Mouse (Mus musculus) forebrain, embryonic 11.5 days (tissue): ENCODE results near the gene Myt1l. TPM values are rescaled to one million over a fixed set of nuclear protein-coding genes. Genes with fewer than 3 reads are reported as not detected.

Experiments used
- ATAC-seq: fragments of 200-750 bp; cut with Nextera tagmentation; replicated peaks from 2 replicates; pipeline ENCODE4 v1.8.0; 2017; ENCODE audit warnings: moderate TSS enrichment; ENCODE audit not compliant: low FRiP score
- DNase-seq: peaks from one replicate; pipeline ENCODE4 v3.0.0-alpha.2; 2017; ENCODE audit warnings: low spot score
- H3K27ac ChIP-seq: fragments of 300-500 bp; sonication (generic); 2 replicates; pipeline ENCODE4 v1.5.1; 2014; ENCODE audit warnings: low read depth, low read length
- H3K27me3 ChIP-seq: fragments of 300-500 bp; sonication (generic); 2 replicates; pipeline ENCODE4 v1.6.1; 2014; ENCODE audit warnings: mild to moderate bottlenecking, low read length, mixed read lengths; ENCODE audit not compliant: control insufficient read depth, insufficient read depth
- H3K36me3 ChIP-seq: fragments of 300-500 bp; sonication (generic); 2 replicates; pipeline ENCODE4 v1.6.1; 2014; ENCODE audit warnings: mild to moderate bottlenecking, low read length, moderate library complexity, mixed read lengths; ENCODE audit not compliant: control insufficient read depth, insufficient read depth
- H3K4me1 ChIP-seq: fragments of 300-500 bp; sonication (generic); replicated peaks from 2 replicates; pipeline ENCODE4 v1.6.1; 2014; ENCODE audit warnings: low read length, mixed read lengths; ENCODE audit not compliant: control insufficient read depth, insufficient read depth
- H3K4me2 ChIP-seq: fragments of 300-500 bp; sonication (generic); 2 replicates; pipeline ENCODE4 v1.6.1; 2014; ENCODE audit warnings: low read depth, mild to moderate bottlenecking, low read length, moderate library complexity, mixed read lengths; ENCODE audit not compliant: severe bottlenecking
- H3K4me3 ChIP-seq: fragments of 300-500 bp; sonication (generic); 2 replicates; pipeline ENCODE4 v1.5.1; 2014; ENCODE audit warnings: low read depth, low read length
- H3K9ac ChIP-seq: fragments of 300-500 bp; sonication (generic); 2 replicates; pipeline ENCODE4 v1.6.1; 2014; ENCODE audit warnings: low read length
- H3K9me3 ChIP-seq: fragments of 300-500 bp; sonication (generic); 2 replicates; pipeline ENCODE4 v1.6.1; 2016; ENCODE audit warnings: low read length, mixed read lengths; ENCODE audit not compliant: control insufficient read depth
- WGBS: fragments of 180-500 bp; shearing (Covaris S2); extraction: QIAGEN DNeasy Blood & Tissue Kit; methylation state at CpG from one replicate; pipeline ENCODE4 v1.1.7; 2014; 5-methylcytosine and 5-hydroxymethylcytosine counted together
- polyA plus RNA-seq: library from polyadenylated mRNA; unstranded; fragments of >200 nt; fragmentation: Nextera tagmentation; extraction: Ambion mirVana; gene quantifications from 2 replicates; pipeline ENCODE4 v1.2.1, GENCODE M21; 2014

Gene Myt1l
- polyA plus RNA-seq, 1 experiment from 2014 or later: 18.7 TPM

DNA sequence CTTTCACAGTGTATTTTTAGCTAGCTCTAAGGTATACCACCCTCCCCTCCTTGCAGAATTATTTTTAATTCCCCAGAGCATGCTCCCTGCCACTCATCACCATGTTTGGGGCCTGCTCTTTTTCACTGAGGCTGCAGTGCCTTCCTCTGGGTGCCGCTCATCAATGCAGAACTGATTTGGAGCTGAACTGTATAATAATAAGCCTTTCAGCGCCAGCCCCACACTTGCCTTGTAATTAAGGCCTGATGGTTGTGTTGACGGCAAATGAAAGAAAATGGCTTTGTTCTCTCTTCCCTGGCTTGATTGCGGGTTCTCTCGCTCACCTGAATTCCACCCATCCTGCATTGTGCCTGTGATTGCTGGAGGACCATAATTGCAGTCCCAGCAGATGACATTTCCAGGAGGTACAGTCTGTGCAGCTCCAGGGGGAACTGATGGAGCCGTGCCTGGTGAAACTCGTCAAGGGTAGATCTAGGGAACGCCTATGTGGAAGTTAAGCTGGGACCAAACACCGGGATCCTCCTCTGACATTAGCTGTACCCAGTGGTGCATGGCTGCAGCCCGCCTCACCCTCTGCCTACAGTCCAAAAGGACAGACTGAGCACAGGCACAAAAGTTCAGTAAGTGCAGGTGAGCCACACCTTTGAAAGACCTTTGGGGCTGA, 101.8 kb downstream of the Myt1l start:
- peak; percentile 56 for ATAC-seq
- DNase-seq: no peak
- Histone ChIP-seq H3K9me3 (no peaks in the 10 kb centered on the region), H3K4me3 (no peak overlapping the region), H3K36me3 (no peaks in the 10 kb centered on the region), H3K4me2 (no peak overlapping the region), H3K9ac (peak overlapping the region; percentile 27; the same call in 1 of the 2 replicates), H3K4me1 (peaks cover 8% of the 10 kb centered on the region; the same call in 1 of the 2 replicates), H3K27ac (peak overlapping the region; percentile 66), H3K27me3 (no peaks in the 10 kb centered on the region)
- 57% methylated on average over 10 of the region's 10 CpGs for WGBS

DNA sequence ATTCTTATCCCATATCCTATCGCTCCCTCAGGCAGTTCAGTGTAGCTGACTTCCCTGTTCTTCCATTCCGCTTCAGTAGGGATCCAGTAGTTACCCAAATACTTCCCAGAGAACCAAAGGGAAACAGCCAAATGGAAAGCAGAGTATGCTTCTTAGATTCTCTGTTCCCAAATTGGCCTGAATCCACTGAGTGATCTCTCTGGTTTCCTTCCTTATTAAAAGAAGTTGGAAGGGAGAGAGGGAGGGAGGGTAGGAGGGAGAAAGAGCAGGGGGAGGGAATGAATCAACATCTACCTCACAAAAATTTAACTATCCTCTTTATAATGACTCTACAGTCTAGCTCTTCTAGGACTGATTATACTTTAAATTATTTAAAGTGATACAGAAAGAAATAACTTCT, 106.3 kb downstream of the Myt1l start:
- no peak overlapping the region for H3K4me3 ChIP-seq
- H3K4me2 ChIP-seq: no peak overlapping the region
- H3K27ac ChIP-seq: no peak overlapping the region
- 84% methylated on average over 2 of the region's 2 CpGs for WGBS
- H3K36me3 ChIP-seq: no peaks in the 10 kb centered on the region
- ATAC-seq (no peak), DNase-seq (no peak)
- no peaks in the 10 kb centered on the region for H3K27me3 ChIP-seq
- peaks cover 4% of the 10 kb centered on the region; the same call in 1 of the 2 replicates for H3K4me1 ChIP-seq
- H3K9ac ChIP-seq: no peak overlapping the region
- H3K9me3 ChIP-seq: no peaks in the 10 kb centered on the region

DNA sequence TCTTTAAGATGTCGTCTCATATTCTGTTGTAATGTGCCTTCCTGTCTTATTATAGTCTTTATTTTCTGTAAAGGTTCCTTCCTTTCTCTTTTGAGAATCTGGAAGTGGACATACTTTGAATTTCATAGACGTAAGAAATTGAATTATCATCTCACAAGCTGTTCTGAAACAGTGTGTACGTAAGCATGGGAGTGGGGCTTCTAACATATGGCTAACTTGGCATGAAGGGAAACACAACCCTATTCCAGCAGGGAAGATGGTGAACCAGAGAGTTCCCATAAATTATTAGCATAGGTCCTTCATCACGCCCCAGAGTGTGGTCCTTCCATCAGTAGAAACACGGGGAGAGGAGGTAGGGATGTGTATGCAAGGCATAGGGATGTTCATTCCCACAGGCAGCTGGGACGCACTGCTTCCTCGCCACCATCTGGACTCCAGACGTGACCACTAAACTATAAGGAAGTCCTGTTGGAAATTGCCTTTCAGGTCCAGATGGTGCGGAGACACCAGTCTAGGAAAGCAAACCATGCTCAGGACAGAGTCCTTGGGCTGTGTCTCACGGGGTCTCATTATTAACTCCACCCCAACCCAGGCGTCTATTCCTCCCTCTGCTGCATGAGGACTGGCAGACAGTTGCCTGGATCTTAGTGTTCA, 111.5 kb downstream of the Myt1l start:
- H3K9me3 ChIP-seq: no peaks in the 10 kb centered on the region
- H3K27me3 ChIP-seq: no peaks in the 10 kb centered on the region
- WGBS: 78% methylated on average over 11 of the region's 11 CpGs
- ATAC-seq (no peak), DNase-seq (no peak)
- H3K4me1 ChIP-seq: no peaks in the 10 kb centered on the region
- H3K36me3 ChIP-seq: no peaks in the 10 kb centered on the region
- H3K9ac ChIP-seq: no peak overlapping the region
- H3K27ac ChIP-seq: no peak overlapping the region
- no peak overlapping the region for H3K4me3 ChIP-seq
- no peak overlapping the region for H3K4me2 ChIP-seq

DNA sequence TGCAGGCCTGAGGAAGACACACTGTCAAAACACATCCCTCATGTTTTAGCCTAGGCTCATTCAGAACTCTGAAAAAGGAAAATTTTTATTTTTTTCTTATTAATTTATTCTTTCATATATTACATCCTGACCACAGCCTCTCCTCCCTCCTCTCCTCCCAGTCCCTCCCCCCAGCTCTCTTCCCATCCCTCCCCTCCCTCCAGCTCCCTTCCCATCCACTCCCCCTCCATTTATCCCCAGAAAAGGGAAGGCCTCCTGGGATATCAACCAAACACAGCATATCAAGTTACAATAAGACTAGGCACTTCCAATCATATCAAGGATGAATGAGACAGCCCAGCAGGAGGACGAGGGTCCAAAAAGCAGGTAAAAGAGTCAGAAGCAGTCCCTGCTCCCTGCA, 112.0 kb downstream of the Myt1l start:
- Histone ChIP-seq H3K4me1 (no peaks in the 10 kb centered on the region), H3K27me3 (no peaks in the 10 kb centered on the region), H3K4me3 (no peak overlapping the region), H3K9ac (no peak overlapping the region), H3K9me3 (no peaks in the 10 kb centered on the region), H3K27ac (no peak overlapping the region), H3K36me3 (no peaks in the 10 kb centered on the region), H3K4me2 (no peak overlapping the region)
- DNase-seq (no peak), ATAC-seq (no peak)
- WGBS: 48% methylated on average over 1 of the region's 1 CpGs

DNA sequence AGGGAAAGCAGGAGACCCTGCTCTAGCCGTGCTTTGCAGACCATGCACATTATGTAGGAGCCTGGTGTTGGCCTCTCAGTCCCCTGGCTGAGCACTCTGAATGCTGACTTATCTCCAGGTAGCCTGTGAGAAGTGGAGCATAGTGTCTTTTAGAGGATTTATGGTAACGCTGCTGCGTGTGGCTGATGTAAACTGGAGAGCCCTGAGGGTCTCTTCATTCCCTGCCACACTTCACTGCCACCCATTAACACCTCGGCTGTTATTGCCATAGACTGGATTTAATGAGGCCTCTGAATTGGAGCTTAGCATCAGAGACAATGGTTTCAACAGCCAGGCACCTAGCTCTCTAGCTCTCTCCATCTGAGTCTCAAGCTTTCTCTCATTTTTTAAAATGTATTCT, 114.7 kb downstream of the Myt1l start:
- Histone ChIP-seq H3K27ac (0 out of 2 replicates have a peak overlapping the region, but pooled peaks have one; percentile 53), H3K27me3 (no peaks in the 10 kb centered on the region), H3K4me1 (no peaks in the 10 kb centered on the region), H3K4me2 (no peak overlapping the region), H3K9ac (no peak overlapping the region), H3K36me3 (no peaks in the 10 kb centered on the region), H3K4me3 (no peak overlapping the region), H3K9me3 (no peaks in the 10 kb centered on the region)
- peak; percentile 64 for ATAC-seq
- DNase-seq: peak; percentile 54
- WGBS: 6% methylated on average over 4 of the region's 4 CpGs

DNA sequence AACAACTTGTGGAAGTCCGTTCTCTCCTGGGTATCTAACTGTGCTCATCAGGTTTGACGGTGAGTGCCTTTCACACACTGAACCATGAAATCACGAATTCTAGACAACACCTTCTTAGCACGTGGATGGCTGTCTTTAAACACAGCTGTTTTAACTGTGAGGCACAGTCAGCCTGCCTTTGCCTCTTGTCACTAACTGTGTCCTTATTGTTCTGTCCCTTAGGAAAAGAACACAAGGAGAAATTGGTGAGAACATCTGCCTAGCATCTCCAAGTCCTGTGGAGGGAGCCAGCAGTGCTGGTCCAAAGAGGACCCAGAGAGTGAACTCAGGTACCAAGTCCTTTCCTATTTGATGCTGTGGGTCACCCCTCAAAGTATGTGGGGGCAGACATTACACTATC, 115.9 kb downstream of the Myt1l start:
- Histone ChIP-seq H3K9me3 (no peaks in the 10 kb centered on the region), H3K27ac (no peak overlapping the region), H3K36me3 (no peaks in the 10 kb centered on the region), H3K4me1 (no peaks in the 10 kb centered on the region), H3K27me3 (no peaks in the 10 kb centered on the region), H3K9ac (no peak overlapping the region), H3K4me2 (no peak overlapping the region), H3K4me3 (no peak overlapping the region)
- ATAC-seq (no peak), DNase-seq (no peak)
- WGBS: 80% methylated on average over 4 of the region's 4 CpGs

DNA sequence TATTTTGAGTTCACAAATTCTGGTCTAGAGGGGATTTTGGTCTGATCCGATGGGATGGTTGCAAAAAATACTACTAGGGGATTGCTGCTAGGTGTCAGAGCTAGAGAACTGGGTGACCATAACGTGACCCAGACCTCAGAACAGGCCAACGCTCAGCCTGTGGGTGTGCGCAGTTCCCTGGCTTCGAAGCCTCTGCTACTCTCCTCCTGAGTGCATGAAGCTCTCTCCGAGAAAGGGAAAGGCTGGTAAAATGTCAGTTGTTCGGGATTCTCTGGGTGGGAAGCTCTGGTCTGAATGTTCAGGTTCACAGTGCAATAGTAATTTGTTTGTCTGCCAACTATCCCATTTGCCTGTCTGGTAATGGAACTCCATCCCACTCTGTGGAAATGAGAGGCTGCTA, 116.5 kb downstream of the Myt1l start:
- H3K36me3 ChIP-seq: no peaks in the 10 kb centered on the region
- no peak overlapping the region for H3K9ac ChIP-seq
- H3K4me1 ChIP-seq: no peaks in the 10 kb centered on the region
- no peak overlapping the region for H3K4me2 ChIP-seq
- H3K4me3 ChIP-seq: no peak overlapping the region
- DNase-seq (no peak), ATAC-seq (no peak)
- 87% methylated on average over 7 of the region's 7 CpGs for WGBS
- no peaks in the 10 kb centered on the region for H3K27me3 ChIP-seq
- H3K27ac ChIP-seq: no peak overlapping the region
- no peaks in the 10 kb centered on the region for H3K9me3 ChIP-seq

DNA sequence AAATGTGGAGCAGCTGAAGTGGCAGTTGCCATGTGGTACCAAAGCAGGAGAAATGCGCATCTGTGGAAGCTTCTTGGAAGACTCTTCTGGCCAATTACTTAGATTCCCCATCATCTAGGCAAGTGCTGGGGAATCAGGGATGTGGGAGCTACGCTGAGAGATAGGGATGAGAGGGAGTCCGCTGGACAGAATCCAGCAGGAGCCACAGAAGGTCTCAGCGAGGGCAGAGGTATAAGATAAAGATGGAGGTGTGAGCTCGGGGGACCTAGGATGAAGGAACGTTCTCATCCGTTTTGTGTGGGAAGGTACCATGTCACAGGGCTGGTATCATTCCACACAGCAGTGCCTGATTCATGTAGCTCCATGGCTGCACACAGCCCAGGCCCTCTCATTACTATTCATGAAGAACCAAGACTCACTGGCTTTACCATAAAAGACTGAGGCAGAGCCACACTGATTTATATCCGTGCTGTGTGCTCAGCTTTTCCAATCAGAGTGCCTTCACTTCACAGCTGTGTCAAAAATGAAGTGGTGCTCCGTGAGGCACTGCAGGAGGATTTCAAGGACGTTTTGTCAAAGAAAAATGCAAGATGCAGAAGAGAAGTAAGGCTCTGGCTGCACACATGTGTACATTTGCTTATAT, 121.4 kb downstream of the Myt1l start:
- Histone ChIP-seq H3K4me1 (no peaks in the 10 kb centered on the region), H3K36me3 (no peaks in the 10 kb centered on the region), H3K9me3 (no peaks in the 10 kb centered on the region), H3K4me3 (no peak overlapping the region), H3K27ac (no peak overlapping the region), H3K27me3 (no peaks in the 10 kb centered on the region), H3K9ac (no peak overlapping the region), H3K4me2 (no peak overlapping the region)
- ATAC-seq: no peak
- 82% methylated on average over 10 of the region's 10 CpGs for WGBS
- DNase-seq: no peak
